Mouse (Mus musculus): ENCODE data around the gene Rpl14.
"Not testable (repeated sequence)": the region's sequence is repeated elsewhere in the genome, so short reads cannot be mapped to it uniquely, and the experiment has no call there.

The Rpl14 gene

GRCm38 (mm10) chr9:120570741-120571592, at the start of gene Rpl14:
Gene Rpl14 (plus strand): TSS chr9:120571444.
- DNase-seq (ENCODE audit: low spot score in 2 of 2) = peak; percentile 97 to 99

GRCm38 (mm10) chr9:120527270-120527669, 44.0 kb upstream of the Rpl14 start:
- DNase-seq (ENCODE audit: low spot score in 2 of 2) = no peak

GRCm38 (mm10) chr9:120527919-120528318, 43.3 kb upstream of the Rpl14 start:
- no peak for DNase-seq (ENCODE audit: low spot score in 2 of 2)

GRCm38 (mm10) chr9:120528815-120529510, 42.3 kb upstream of the Rpl14 start:
- DNase-seq (ENCODE audit: low spot score in 2 of 2) = no peak

GRCm38 (mm10) chr9:120530471-120530870, 40.8 kb upstream of the Rpl14 start:
- no peak for DNase-seq (ENCODE audit: low spot score in 2 of 2)

- DNase-seq (ENCODE audit: low spot score in 2 of 2) = no peak
Measured at GRCm38 (mm10) chr9:120532062-120532461, 39.2 kb upstream of the Rpl14 start.

GRCm38 (mm10) chr9:120532691-120533090, 38.6 kb upstream of the Rpl14 start:
- no peak for DNase-seq (ENCODE audit: low spot score in 2 of 2)

- not testable (repeated sequence) for DNase-seq (ENCODE audit: low spot score in 2 of 2)
Measured at GRCm38 (mm10) chr9:120533446-120533950, 37.7 kb upstream of the Rpl14 start.

- DNase-seq (ENCODE audit: low spot score in 2 of 2) = no peak
Measured at GRCm38 (mm10) chr9:120539662-120540251, 31.5 kb upstream of the Rpl14 start, which contains the start of gene Entpd3. Gene Entpd3 (plus strand): TSS chr9:120539818.

GRCm38 (mm10) chr9:120541411-120541810, 29.8 kb upstream of the Rpl14 start:
- DNase-seq (ENCODE audit: low spot score in 2 of 2) = no peak

GRCm38 (mm10) chr9:120542241-120542640, 29.0 kb upstream of the Rpl14 start:
- no peak for DNase-seq (ENCODE audit: low spot score in 2 of 2)

GRCm38 (mm10) chr9:120545994-120546393, 25.2 kb upstream of the Rpl14 start:
- DNase-seq (ENCODE audit: low spot score in 2 of 2) = no peak

GRCm38 (mm10) chr9:120546482-120546881, 24.8 kb upstream of the Rpl14 start:
- no peak for DNase-seq (ENCODE audit: low spot score in 2 of 2)

- DNase-seq (ENCODE audit: low spot score in 2 of 2) = no peak
Measured at GRCm38 (mm10) chr9:120547026-120547668, 24.1 kb upstream of the Rpl14 start.

GRCm38 (mm10) chr9:120550778-120551177, 20.5 kb upstream of the Rpl14 start:
- no peak for DNase-seq (ENCODE audit: low spot score in 2 of 2)

GRCm38 (mm10) chr9:120563590-120563989, 7.7 kb upstream of the Rpl14 start:
- no peak for DNase-seq (ENCODE audit: low spot score in 2 of 2)

GRCm38 (mm10) chr9:120564247-120564646, 7.0 kb upstream of the Rpl14 start:
- no peak for DNase-seq (ENCODE audit: low spot score in 2 of 2)

- no peak for DNase-seq (ENCODE audit: low spot score in 2 of 2)
Measured at GRCm38 (mm10) chr9:120566384-120566783, 4.9 kb upstream of the Rpl14 start.

GRCm38 (mm10) chr9:120568917-120569316, 2.3 kb upstream of the Rpl14 start:
- no peak for DNase-seq (ENCODE audit: low spot score in 2 of 2)

GRCm38 (mm10) chr9:120569721-120570333, 1.4 kb upstream of the Rpl14 start:
- no peak for DNase-seq (ENCODE audit: low spot score in 2 of 2)

GRCm38 (mm10) chr9:120570334-120570725, 914 bp upstream of the Rpl14 start:
- DNase-seq (ENCODE audit: low spot score in 2 of 2) = no peak

Measured in urinary bladder, postnatal 4 days (tissue).